Mouse (Mus musculus): ENCODE measurements around the gene Miga2. TPM values are rescaled to one million over a fixed set of nuclear protein-coding genes. Genes with fewer than 3 reads are reported as not detected.

Gene Miga2
- polyA plus RNA-seq, 1 experiment from 2014 or later: 38.7 TPM

DNA sequence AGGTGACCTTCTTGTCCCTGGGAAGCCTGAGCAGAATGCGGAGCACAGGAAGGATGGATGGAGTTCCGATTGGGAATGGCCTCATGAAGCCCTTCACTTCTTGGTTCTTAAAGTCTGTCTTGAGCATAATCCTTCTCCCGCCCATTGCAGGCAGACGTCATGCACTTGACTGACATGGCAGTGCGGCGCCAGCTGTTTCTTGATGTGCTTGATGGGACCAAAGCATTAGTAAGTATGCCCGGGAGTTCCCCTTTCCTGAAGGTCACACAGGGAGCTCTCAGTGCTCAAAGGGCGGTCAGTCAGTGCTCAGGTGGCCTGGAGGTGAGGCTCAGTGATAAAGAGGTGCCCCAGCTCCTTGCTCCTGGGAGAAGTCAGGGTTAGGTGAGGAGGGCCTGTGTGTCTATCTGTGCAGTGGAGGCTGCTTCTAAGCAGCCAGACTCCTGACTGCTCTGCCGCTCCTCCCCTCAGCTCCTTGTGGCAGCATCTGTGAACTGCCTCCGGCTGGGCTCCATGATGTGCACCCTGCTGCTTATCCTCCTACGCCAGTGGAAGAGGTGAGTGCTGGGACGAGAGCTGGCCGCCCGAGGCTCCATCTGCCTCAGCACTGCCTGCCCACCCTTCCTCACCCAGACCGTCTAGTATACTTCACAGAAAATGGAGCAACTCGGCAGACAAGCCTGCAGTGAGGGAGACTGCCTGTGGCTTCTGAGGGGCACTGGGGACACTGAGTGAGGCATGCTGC, 27.7 kb upstream of the Miga2 start:
- H3K27ac ChIP-seq (ENCODE audit: low read length): no peak overlapping the region
- 80% methylated on average over 16 of the region's 16 CpGs for WGBS

DNA sequence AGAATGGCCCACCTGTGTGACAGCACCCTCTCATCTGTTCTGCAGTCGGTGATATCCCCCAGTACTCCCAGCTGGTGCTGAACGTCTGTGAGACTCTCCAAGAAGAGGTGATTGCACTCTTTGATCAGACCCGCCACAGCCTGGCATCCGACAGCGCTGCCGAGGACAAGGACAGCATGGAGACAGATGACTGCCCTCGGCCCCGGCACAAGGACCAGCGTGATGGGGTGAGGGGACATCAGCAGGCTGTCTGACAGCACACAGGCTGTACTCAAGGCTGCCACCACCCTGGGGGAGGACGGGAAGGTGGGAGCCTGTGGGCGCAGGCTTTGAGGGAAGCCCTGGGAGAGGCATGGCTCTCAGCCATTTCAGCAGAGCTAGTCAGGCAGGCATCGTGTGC, 26.9 kb upstream of the Miga2 start:
- no peak overlapping the region for H3K9ac ChIP-seq (ENCODE audit: low read length)
- H3K36me3 ChIP-seq (ENCODE audit: control insufficient read depth, insufficient read depth): peaks cover 49% of the 10 kb centered on the region
- H3K27ac ChIP-seq (ENCODE audit: low read length): no peak overlapping the region
- H3K4me1 ChIP-seq (ENCODE audit: control insufficient read depth, insufficient read depth, low read length): no peaks in the 10 kb centered on the region
- no peaks in the 10 kb centered on the region for H3K9me3 ChIP-seq (replicated peaks; ENCODE audit: control insufficient read depth, low read length)
- ATAC-seq (replicated peaks; ENCODE audit: extremely low read depth, insufficient read depth, low FRiP score): 0 out of 2 replicates have a peak, but pooled peaks have one; percentile 11
- no peak overlapping the region for H3K4me2 ChIP-seq (ENCODE audit: low read depth, low read length)
- no peak overlapping the region for H3K4me3 ChIP-seq (ENCODE audit: low read length)
- 65% methylated on average over 12 of the region's 12 CpGs for WGBS
- no peaks in the 10 kb centered on the region for H3K27me3 ChIP-seq (ENCODE audit: control insufficient read depth, insufficient read depth, low read length)

More for the DNA sequence above, 27.7 kb upstream of the Miga2 start:
- no peaks in the 10 kb centered on the region for H3K4me1 ChIP-seq (ENCODE audit: control insufficient read depth, insufficient read depth, low read length)
- ATAC-seq (replicated peaks; ENCODE audit: extremely low read depth, insufficient read depth, low FRiP score): no peak
- H3K4me3 ChIP-seq (ENCODE audit: low read length): no peak overlapping the region
- no peak overlapping the region for H3K4me2 ChIP-seq (ENCODE audit: low read depth, low read length)
- H3K36me3 ChIP-seq (ENCODE audit: control insufficient read depth, insufficient read depth): peaks cover 45% of the 10 kb centered on the region
- H3K9me3 ChIP-seq (replicated peaks; ENCODE audit: control insufficient read depth, low read length): no peaks in the 10 kb centered on the region
- no peak overlapping the region for H3K9ac ChIP-seq (ENCODE audit: low read length)
- no peaks in the 10 kb centered on the region for H3K27me3 ChIP-seq (ENCODE audit: control insufficient read depth, insufficient read depth, low read length)

DNA sequence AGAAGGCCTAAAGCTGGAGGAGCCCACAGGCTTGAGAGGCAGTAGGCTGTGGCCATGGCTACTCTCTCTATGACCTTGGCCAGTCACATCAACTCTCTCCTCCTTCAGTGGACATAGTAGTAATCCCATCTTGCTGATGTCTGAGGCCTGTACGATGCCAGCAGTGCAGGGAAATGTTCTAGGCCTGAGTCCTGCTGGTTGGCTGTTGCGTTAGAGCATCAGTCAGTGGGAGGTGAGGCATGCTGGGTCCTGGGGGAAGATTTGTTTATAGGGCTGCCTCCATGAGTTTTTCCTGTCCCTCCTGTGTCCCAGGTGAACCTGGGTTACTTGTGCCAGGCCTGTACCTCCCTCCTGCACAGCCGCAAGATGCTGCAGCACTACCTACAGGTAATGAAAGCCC, 22.0 kb upstream of the Miga2 start:
- peaks cover 15% of the 10 kb centered on the region for H3K4me1 ChIP-seq (ENCODE audit: control insufficient read depth, insufficient read depth, low read length)
- H3K4me3 ChIP-seq (ENCODE audit: low read length): no peak overlapping the region
- H3K27me3 ChIP-seq (ENCODE audit: control insufficient read depth, insufficient read depth, low read length): no peaks in the 10 kb centered on the region
- H3K27ac ChIP-seq (ENCODE audit: low read length): no peak overlapping the region
- ATAC-seq (replicated peaks; ENCODE audit: extremely low read depth, insufficient read depth, low FRiP score): no peak
- H3K9me3 ChIP-seq (replicated peaks; ENCODE audit: control insufficient read depth, low read length): no peaks in the 10 kb centered on the region
- peaks cover 55% of the 10 kb centered on the region for H3K36me3 ChIP-seq (ENCODE audit: control insufficient read depth, insufficient read depth)
- 84% methylated on average over 3 of the region's 3 CpGs for WGBS
- no peak overlapping the region for H3K4me2 ChIP-seq (ENCODE audit: low read depth, low read length)
- H3K9ac ChIP-seq (ENCODE audit: low read length): no peak overlapping the region

DNA sequence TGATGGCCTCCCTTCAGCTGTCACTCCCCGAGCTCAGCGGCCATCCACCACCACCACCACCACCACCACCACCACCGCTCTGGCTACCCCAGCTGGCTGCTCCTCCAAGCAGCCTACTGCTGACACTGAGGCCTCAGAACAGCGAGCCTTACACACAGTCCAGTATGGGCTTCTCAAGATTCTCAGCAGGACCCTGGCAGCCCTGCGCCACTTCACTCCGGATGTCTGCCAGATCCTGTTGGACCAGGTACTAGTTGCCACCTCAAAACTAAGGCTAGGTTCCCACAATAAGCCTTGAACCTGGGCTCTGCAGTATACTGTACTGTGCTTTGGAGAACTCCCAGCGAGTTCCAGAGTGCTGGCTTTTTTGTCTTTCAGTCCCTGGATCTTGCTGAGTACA, 21.5 kb upstream of the Miga2 start:
- 91% methylated on average over 7 of the region's 7 CpGs for WGBS
- Histone ChIP-seq H3K27me3 (ENCODE audit: control insufficient read depth, insufficient read depth, low read length) (no peaks in the 10 kb centered on the region), H3K9ac (ENCODE audit: low read length) (no peak overlapping the region), H3K4me1 (ENCODE audit: control insufficient read depth, insufficient read depth, low read length) (peaks cover 15% of the 10 kb centered on the region), H3K27ac (ENCODE audit: low read length) (no peak overlapping the region), H3K9me3 (replicated peaks; ENCODE audit: control insufficient read depth, low read length) (no peaks in the 10 kb centered on the region), H3K36me3 (ENCODE audit: control insufficient read depth, insufficient read depth) (peaks cover 55% of the 10 kb centered on the region), H3K4me2 (ENCODE audit: low read depth, low read length) (no peak overlapping the region), H3K4me3 (ENCODE audit: low read length) (no peak overlapping the region)
- ATAC-seq (replicated peaks; ENCODE audit: extremely low read depth, insufficient read depth, low FRiP score): no peak

DNA sequence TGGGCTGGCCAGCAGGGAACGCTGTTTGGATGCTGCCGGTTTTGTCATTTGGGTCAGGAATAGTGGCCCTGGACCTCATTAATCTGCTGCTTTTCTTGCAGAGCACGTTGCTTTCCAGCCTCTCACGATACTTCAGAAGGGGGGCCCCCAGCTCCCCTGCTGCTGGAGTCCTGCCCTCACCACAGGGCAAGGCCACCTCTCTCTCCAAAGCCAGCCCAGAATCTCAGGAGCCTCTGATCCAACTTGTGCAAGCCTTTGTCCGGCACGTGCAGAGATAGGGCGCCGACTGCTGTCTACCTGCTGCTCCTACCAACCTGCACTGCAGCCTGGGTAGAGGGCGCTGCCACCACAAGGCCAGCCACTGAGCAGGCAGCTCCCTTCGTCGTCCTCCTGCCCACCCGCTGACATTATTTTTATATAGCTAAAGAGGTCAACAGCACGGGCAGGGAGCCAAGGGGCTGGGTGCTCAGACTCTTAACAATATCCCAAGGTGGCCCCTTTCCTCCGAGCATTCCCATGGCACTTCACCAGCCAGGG, 20.4 kb upstream of the Miga2 start:
- Histone ChIP-seq H3K9me3 (replicated peaks; ENCODE audit: control insufficient read depth, low read length) (no peaks in the 10 kb centered on the region), H3K27me3 (ENCODE audit: control insufficient read depth, insufficient read depth, low read length) (no peaks in the 10 kb centered on the region), H3K27ac (ENCODE audit: low read length) (peak overlapping the region; percentile 88), H3K4me3 (ENCODE audit: low read length) (no peak overlapping the region), H3K36me3 (ENCODE audit: control insufficient read depth, insufficient read depth) (peaks cover 65% of the 10 kb centered on the region), H3K4me1 (ENCODE audit: control insufficient read depth, insufficient read depth, low read length) (peaks cover 15% of the 10 kb centered on the region), H3K4me2 (ENCODE audit: low read depth, low read length) (peak overlapping the region; percentile 23; the same call in 1 of the 2 replicates), H3K9ac (ENCODE audit: low read length) (peak overlapping the region; percentile 19; the same call in 1 of the 2 replicates)
- ATAC-seq (replicated peaks; ENCODE audit: extremely low read depth, insufficient read depth, low FRiP score): peak; percentile 74
- WGBS: 41% methylated on average over 14 of the region's 14 CpGs

DNA sequence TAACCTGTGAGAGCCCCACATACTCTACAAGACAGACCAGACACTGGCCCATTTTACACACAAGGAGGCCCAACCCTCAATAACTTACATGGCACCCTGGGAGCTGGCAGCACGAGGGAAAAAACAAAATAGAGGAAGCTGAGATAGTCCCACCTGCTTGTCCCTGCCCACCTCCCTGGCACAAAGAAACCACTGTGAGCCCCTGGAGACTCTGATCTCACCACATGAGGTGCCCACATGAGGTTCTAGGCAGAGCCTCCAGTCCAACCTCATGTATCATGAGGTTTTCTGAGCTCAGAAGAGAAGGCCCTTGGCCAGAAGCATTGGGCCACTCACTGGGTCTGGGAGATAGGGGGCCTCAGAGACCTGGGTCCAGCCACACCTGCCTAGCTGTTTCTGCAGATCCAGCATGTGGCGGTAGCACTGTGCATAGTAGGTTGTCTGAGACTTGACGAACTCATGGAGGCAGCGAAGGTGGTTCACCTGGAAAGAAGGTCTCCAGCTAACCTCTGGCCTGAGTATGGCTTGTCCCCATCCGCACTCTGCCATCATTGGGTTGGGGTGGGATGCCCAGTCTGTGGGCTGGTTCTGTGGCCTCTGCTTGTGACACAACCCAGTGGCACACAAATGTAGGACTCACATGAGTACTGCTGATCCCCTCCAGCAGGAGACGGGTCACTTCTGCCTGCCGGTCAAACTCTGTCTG, 17.9 kb upstream of the Miga2 start:
- Histone ChIP-seq H3K9me3 (replicated peaks; ENCODE audit: control insufficient read depth, low read length) (no peaks in the 10 kb centered on the region), H3K4me1 (ENCODE audit: control insufficient read depth, insufficient read depth, low read length) (peaks cover 15% of the 10 kb centered on the region), H3K4me3 (ENCODE audit: low read length) (no peak overlapping the region), H3K27ac (ENCODE audit: low read length) (no peak overlapping the region), H3K27me3 (ENCODE audit: control insufficient read depth, insufficient read depth, low read length) (no peaks in the 10 kb centered on the region), H3K36me3 (ENCODE audit: control insufficient read depth, insufficient read depth) (peaks cover 71% of the 10 kb centered on the region), H3K4me2 (ENCODE audit: low read depth, low read length) (no peak overlapping the region), H3K9ac (ENCODE audit: low read length) (no peak overlapping the region)
- 86% methylated on average over 7 of the region's 7 CpGs for WGBS
- ATAC-seq (replicated peaks; ENCODE audit: extremely low read depth, insufficient read depth, low FRiP score): no peak

DNA sequence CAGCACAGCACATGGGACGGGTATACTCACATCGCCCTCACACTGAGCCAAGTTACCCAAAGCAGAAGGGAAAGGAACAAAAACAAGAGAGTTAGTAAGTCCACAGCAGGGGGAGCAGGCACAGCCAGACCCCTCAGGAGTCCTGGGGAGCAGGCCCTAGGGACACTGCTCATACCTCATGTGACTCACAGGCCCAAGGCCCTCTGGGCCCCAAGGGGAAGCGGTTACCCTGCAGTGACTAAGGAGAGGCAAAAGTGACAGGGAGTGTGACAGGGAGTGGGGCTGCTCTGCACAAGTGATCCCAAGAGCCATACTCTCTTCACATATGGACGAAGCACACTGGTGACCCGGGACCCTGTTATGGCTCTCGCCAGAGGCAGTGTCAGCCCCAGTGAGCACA, 14.8 kb upstream of the Miga2 start:
- WGBS: 87% methylated on average over 6 of the region's 6 CpGs
- H3K4me3 ChIP-seq (ENCODE audit: low read length): no peak overlapping the region
- no peaks in the 10 kb centered on the region for H3K9me3 ChIP-seq (replicated peaks; ENCODE audit: control insufficient read depth, low read length)
- ATAC-seq (replicated peaks; ENCODE audit: extremely low read depth, insufficient read depth, low FRiP score): no peak
- H3K27ac ChIP-seq (ENCODE audit: low read length): no peak overlapping the region
- no peak overlapping the region for H3K9ac ChIP-seq (ENCODE audit: low read length)
- H3K4me2 ChIP-seq (ENCODE audit: low read depth, low read length): no peak overlapping the region
- H3K4me1 ChIP-seq (ENCODE audit: control insufficient read depth, insufficient read depth, low read length): peaks cover 3% of the 10 kb centered on the region
- H3K36me3 ChIP-seq (ENCODE audit: control insufficient read depth, insufficient read depth): peaks cover 72% of the 10 kb centered on the region
- H3K27me3 ChIP-seq (ENCODE audit: control insufficient read depth, insufficient read depth, low read length): no peaks in the 10 kb centered on the region

DNA sequence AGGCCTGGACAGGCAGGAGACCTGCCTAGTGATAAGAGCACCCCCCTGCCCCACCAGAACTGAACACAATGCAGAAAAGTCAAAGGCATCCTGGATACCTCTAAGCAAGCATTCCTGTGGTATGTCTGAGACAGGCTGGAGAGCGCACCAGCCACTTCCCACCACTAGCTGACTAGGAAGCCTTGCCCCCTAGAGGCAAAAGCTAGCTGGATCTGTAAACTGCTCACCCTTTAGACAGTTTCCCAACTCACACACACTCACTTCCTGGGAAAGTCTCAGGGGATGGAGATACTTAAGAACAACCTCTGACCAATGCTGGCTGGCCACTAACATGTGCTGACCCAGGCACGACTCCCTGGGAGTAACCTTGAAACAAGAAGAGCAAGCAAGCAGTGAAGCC, 12.9 kb upstream of the Miga2 start:
- Histone ChIP-seq H3K4me1 (ENCODE audit: control insufficient read depth, insufficient read depth, low read length) (peaks cover 5% of the 10 kb centered on the region), H3K9me3 (replicated peaks; ENCODE audit: control insufficient read depth, low read length) (no peaks in the 10 kb centered on the region), H3K27me3 (ENCODE audit: control insufficient read depth, insufficient read depth, low read length) (no peaks in the 10 kb centered on the region), H3K36me3 (ENCODE audit: control insufficient read depth, insufficient read depth) (peaks cover 60% of the 10 kb centered on the region), H3K4me3 (ENCODE audit: low read length) (no peak overlapping the region), H3K9ac (ENCODE audit: low read length) (no peak overlapping the region), H3K27ac (ENCODE audit: low read length) (no peak overlapping the region), H3K4me2 (ENCODE audit: low read depth, low read length) (no peak overlapping the region)
- WGBS: 61% methylated on average over 2 of the region's 2 CpGs
- no peak for ATAC-seq (replicated peaks; ENCODE audit: extremely low read depth, insufficient read depth, low FRiP score)

DNA sequence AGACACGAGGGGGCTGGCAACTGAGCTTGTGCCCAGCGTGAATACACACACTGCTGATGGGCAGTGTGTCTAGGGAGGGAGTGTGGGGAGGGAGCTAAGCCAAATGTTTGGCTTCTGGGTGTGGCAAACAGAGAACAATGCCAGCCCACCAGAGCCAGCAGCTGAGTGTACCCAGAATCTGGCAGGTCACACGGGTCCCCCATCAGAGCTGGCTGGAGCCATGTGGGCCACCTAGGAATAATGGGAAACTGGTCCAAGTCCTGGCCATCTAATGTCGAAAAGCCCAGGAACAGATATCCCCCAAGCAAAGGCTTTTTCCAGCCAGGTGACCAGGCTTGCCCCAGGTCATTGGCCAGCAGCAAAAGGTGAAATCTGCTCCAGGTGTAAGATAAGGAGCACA, 8.2 kb upstream of the Miga2 start:
- Histone ChIP-seq H3K4me3 (ENCODE audit: low read length) (no peak overlapping the region), H3K4me1 (ENCODE audit: control insufficient read depth, insufficient read depth, low read length) (peaks cover 28% of the 10 kb centered on the region), H3K27ac (ENCODE audit: low read length) (no peak overlapping the region), H3K9me3 (replicated peaks; ENCODE audit: control insufficient read depth, low read length) (no peaks in the 10 kb centered on the region), H3K4me2 (ENCODE audit: low read depth, low read length) (no peak overlapping the region), H3K9ac (ENCODE audit: low read length) (no peak overlapping the region), H3K27me3 (ENCODE audit: control insufficient read depth, insufficient read depth, low read length) (no peaks in the 10 kb centered on the region), H3K36me3 (ENCODE audit: control insufficient read depth, insufficient read depth) (peaks cover 17% of the 10 kb centered on the region)
- 58% methylated on average over 4 of the region's 4 CpGs for WGBS
- ATAC-seq (replicated peaks; ENCODE audit: extremely low read depth, insufficient read depth, low FRiP score): no peak
